ENCODE assay signal across 16 mouse cellular contexts in genomic region chrX:169692225-169692909, GRCm38 (mm10). TPM values are rescaled to one million over a fixed set of nuclear protein-coding genes. Genes with fewer than 3 reads are reported as not detected.
DNase-seq lines count a peak whose midpoint lies in the region; ATAC-seq lines count a peak whose summit lies in the region.
"Had no signal": no experiment of that assay in that cellular context is flagged by ENCODE, and none has a peak within 500 bp of the region (broad histone marks: within the 10 kb centered on the region; RNA-seq: fewer than 3 reads in every experiment).

No protein-coding gene starts in this region.

- H3K9ac ChIP-seq in liver, embryonic 16.5 days (ENCODE audit: low read depth, low read length) = no peak overlapping the region
- H3K9ac ChIP-seq: limb, embryonic 15.5 days; stomach, embryonic 15.5 days had no signal

- no peaks in the 10 kb centered on the region for H3K36me3 ChIP-seq in liver, embryonic 16.5 days (ENCODE audit: control insufficient read depth, insufficient read depth)
- H3K36me3 ChIP-seq: hindbrain, embryonic 10.5 days; limb, embryonic 15.5 days; stomach, embryonic 15.5 days had no signal

- H3K4me1 ChIP-seq in liver, embryonic 16.5 days (ENCODE audit: control insufficient read depth, low read depth, low read length) = no peaks in the 10 kb centered on the region
- H3K4me1 ChIP-seq: hindbrain, embryonic 10.5 days; limb, embryonic 15.5 days; stomach, embryonic 15.5 days had no signal

- DNase-seq in heart, adult 9 months (ENCODE audit: low spot score in 2 of 2) = peak; percentile 24 to 41
- DNase-seq in heart, adult 11 months = no peak
- peak; percentile 16 for DNase-seq in adipocyte (ENCODE audit: low spot score)
- peak; percentile 22 for DNase-seq in gonadal fat pad, adult 2 months (ENCODE audit: low read depth)
- no peak for DNase-seq in left cerebral cortex, postnatal 14 days (ENCODE audit: low spot score in 2 of 2)
- DNase-seq in kidney, adult 9 months = no peak
- DNase-seq in layer of hippocampus, adult 9-11 months = no peak
- DNase-seq: adrenal gland, postnatal 25 days; cerebellum, postnatal 10 days; midbrain, embryonic 14.5 days; right cerebral cortex, adult 18-20 months; spleen, adult 18-20 months had no signal

- H3K27ac ChIP-seq in liver, embryonic 16.5 days (ENCODE audit: low read length) = no peak overlapping the region
- H3K27ac ChIP-seq: hindbrain, embryonic 10.5 days; limb, embryonic 15.5 days; stomach, embryonic 15.5 days had no signal

- no peak overlapping the region for H3K4me3 ChIP-seq in liver, embryonic 16.5 days (ENCODE audit: low read depth, low read length)
- H3K4me3 ChIP-seq: hindbrain, embryonic 10.5 days; limb, embryonic 15.5 days; stomach, embryonic 15.5 days had no signal

- 53% methylated on average over 6 of the region's 6 CpGs for WGBS in liver, embryonic 16.5 days (ENCODE audit: insufficient replicate concordance)

- H3K4me2 ChIP-seq in liver, embryonic 16.5 days (ENCODE audit: low read depth, low read length) = no peak overlapping the region
- H3K4me2 ChIP-seq: limb, embryonic 15.5 days; stomach, embryonic 15.5 days had no signal

- ATAC-seq in liver, embryonic 16.5 days (ENCODE audit: low read depth) = peak; percentile 76

- no peaks in the 10 kb centered on the region for H3K9me3 ChIP-seq in liver, embryonic 16.5 days (replicated peaks; ENCODE audit: control insufficient read depth, low read length)
- H3K9me3 ChIP-seq: hindbrain, embryonic 10.5 days; limb, embryonic 15.5 days; stomach, embryonic 15.5 days had no signal

- intact Hi-C loops in left cerebral cortex, postnatal 14 days (cut with DNase I) = no loop called here

- no peaks in the 10 kb centered on the region for H3K27me3 ChIP-seq in liver, embryonic 16.5 days (ENCODE audit: control insufficient read depth, insufficient read depth, low read depth, low read length)
- H3K27me3 ChIP-seq: stomach, embryonic 15.5 days had no signal

RNA-seq across cellular contexts. Expression of gene Mid1, which starts 7.4 kb away (rescaled TPM):
- polyA plus RNA-seq in gonadal fat pad, adult 2 months (2012; rRNA removed) = 3.8 and 5.0 TPM in 2 replicates
- 1.2 and 1.6 TPM in 2 replicates for polyA plus RNA-seq in liver, embryonic 16.5 days (2015; fragmentation: Nextera tagmentation; extraction: Ambion mirVana)
- 10 to 100 TPM; 13.4 to 23.2 TPM for total RNA-seq in left cerebral cortex, postnatal 14 days (2021)

Comparison
In these comparisons a context has a peak if more than half of its experiments do, and no peak if none do; other contexts are left out.
1. DNase-seq: peak in heart, adult 9 months (2 of 2), adipocyte (single experiment) and gonadal fat pad, adult 2 months (single experiment); none in heart, adult 11 months (single experiment), left cerebral cortex, postnatal 14 days (0 of 2), kidney, adult 9 months (single experiment) and layer of hippocampus, adult 9-11 months (single experiment).